Mouse (Mus musculus) small intestine, adult 2 months (tissue): ENCODE measurements around the gene Ext2. TPM values are rescaled to one million over a fixed set of nuclear protein-coding genes. Genes with fewer than 3 reads are reported as not detected.

Experiments used
- H3K27ac ChIP-seq: fragments of 200-500 bp; 2 replicates; pipeline ENCODE4 v1.5.1; 2012; ENCODE audit warnings: low read depth, low read length, control low read depth, inconsistent platforms; ENCODE audit not compliant: insufficient read depth
- H3K27me3 ChIP-seq: fragments of 200-500 bp; 2 replicates; pipeline ENCODE4 v1.6.1; 2012; ENCODE audit warnings: mild to moderate bottlenecking, moderate library complexity, low read length, inconsistent platforms; ENCODE audit not compliant: control insufficient read depth, insufficient read depth
- H3K36me3 ChIP-seq: fragments of 200-500 bp; 2 replicates; pipeline ENCODE4 v1.6.1; 2012; ENCODE audit warnings: mild to moderate bottlenecking, low read length, control low read depth, inconsistent platforms; ENCODE audit not compliant: control insufficient read depth, insufficient read depth
- H3K4me1 ChIP-seq: fragments of 200-500 bp; 2 replicates; pipeline ENCODE4 v1.6.1; 2012; ENCODE audit warnings: low read length, inconsistent platforms, mixed read lengths; ENCODE audit not compliant: control insufficient read depth, insufficient read depth, insufficient read length
- H3K4me3 ChIP-seq: fragments of 200-500 bp; 2 replicates; pipeline ENCODE4 v1.5.1; 2012; ENCODE audit warnings: low read depth, mild to moderate bottlenecking, control low read depth, inconsistent platforms, low read length, moderate library complexity
- CTCF ChIP-seq: fragments of 200-500 bp; IDR thresholded peaks from 2 replicates; pipeline ENCODE4 v1.5.1; 2012; ENCODE audit warnings: low read depth, mild to moderate bottlenecking, control low read depth, inconsistent platforms, low read length, moderate library complexity, mixed read lengths; ENCODE audit not compliant: insufficient replicate concordance, insufficient read length; ENCODE audit errors: extremely low read depth
- POLR2A ChIP-seq: fragments of 200-500 bp; IDR thresholded peaks from 2 replicates; pipeline ENCODE4 v1.6.1; 2012; ENCODE audit warnings: low read depth, mild to moderate bottlenecking, control low read depth, inconsistent platforms, low read length, moderate library complexity
- WGBS: fragments of 180-500 bp; shearing (Covaris S2); methylation state at CpG from one replicate; pipeline ENCODE4 v1.1.7; 2018; 5-methylcytosine and 5-hydroxymethylcytosine counted together
- polyA plus RNA-seq: library from polyadenylated mRNA; depleted of rRNA; stranded (reverse); fragments of >200 nt; gene quantifications from 2 replicates; pipeline ENCODE4 v1.2.3, GENCODE M21; 2012

Gene Ext2
- polyA plus RNA-seq, 1 experiment: 28.6 TPM

- H3K4me1 ChIP-seq: no peaks in the 10 kb centered on the region
- no peaks in the 10 kb centered on the region; the same call in none of the 2 replicates for H3K36me3 ChIP-seq
- H3K4me3 ChIP-seq: no peak overlapping the region
- TF ChIP-seq POLR2A (no peak), CTCF (no peak)
- H3K27ac ChIP-seq: no peak overlapping the region
- no peaks in the 10 kb centered on the region for H3K27me3 ChIP-seq
Observed at GRCm38 (mm10) chr2:93713267-93713666, 109.1 kb downstream of the Ext2 start.

GRCm38 (mm10) chr2:93711460-93711859 lies 110.9 kb downstream of the Ext2 start:
- H3K27me3 ChIP-seq: no peaks in the 10 kb centered on the region
- WGBS: 92% methylated on average over 3 of the region's 3 CpGs
- H3K36me3 ChIP-seq: no peaks in the 10 kb centered on the region; the same call in none of the 2 replicates
- H3K4me1 ChIP-seq: no peaks in the 10 kb centered on the region
- no peak overlapping the region for H3K27ac ChIP-seq
- no peak for TF ChIP-seq CTCF
- TF ChIP-seq POLR2A: no peak
- no peak overlapping the region for H3K4me3 ChIP-seq

GRCm38 (mm10) chr2:93709696-93710095 lies 112.7 kb downstream of the Ext2 start:
- TF ChIP-seq POLR2A: no peak
- no peak for TF ChIP-seq CTCF
- 43% methylated on average over 3 of the region's 3 CpGs for WGBS
- Histone ChIP-seq H3K4me3 (no peak overlapping the region), H3K27ac (no peak overlapping the region), H3K4me1 (no peaks in the 10 kb centered on the region), H3K36me3 (peaks cover 3% of the 10 kb centered on the region; the same call in 1 of the 2 replicates), H3K27me3 (no peaks in the 10 kb centered on the region)

GRCm38 (mm10) chr2:93709241-93709640 lies 113.1 kb downstream of the Ext2 start:
- no peak for TF ChIP-seq CTCF
- no peak for TF ChIP-seq POLR2A
- H3K27me3 ChIP-seq: no peaks in the 10 kb centered on the region
- H3K36me3 ChIP-seq: peaks cover 3% of the 10 kb centered on the region; the same call in 1 of the 2 replicates
- no peaks in the 10 kb centered on the region for H3K4me1 ChIP-seq
- no peak overlapping the region for H3K27ac ChIP-seq
- H3K4me3 ChIP-seq: no peak overlapping the region
- WGBS: 93% methylated on average over 6 of the region's 6 CpGs

GRCm38 (mm10) chr2:93706825-93707224 lies 115.5 kb downstream of the Ext2 start:
- WGBS: 91% methylated on average over 3 of the region's 3 CpGs
- no peaks in the 10 kb centered on the region for H3K4me1 ChIP-seq
- H3K27me3 ChIP-seq: no peaks in the 10 kb centered on the region
- TF ChIP-seq CTCF (no peak), POLR2A (no peak)
- no peak overlapping the region for H3K27ac ChIP-seq
- no peak overlapping the region for H3K4me3 ChIP-seq
- H3K36me3 ChIP-seq: peaks cover 12% of the 10 kb centered on the region

GRCm38 (mm10) chr2:93706407-93706806 lies 116.0 kb downstream of the Ext2 start:
- Histone ChIP-seq H3K4me3 (no peak overlapping the region), H3K27ac (no peak overlapping the region), H3K4me1 (no peaks in the 10 kb centered on the region), H3K27me3 (no peaks in the 10 kb centered on the region), H3K36me3 (peaks cover 12% of the 10 kb centered on the region)
- WGBS: 90% methylated on average over 2 of the region's 2 CpGs
- no peak for TF ChIP-seq CTCF
- TF ChIP-seq POLR2A: no peak

GRCm38 (mm10) chr2:93704195-93704594 lies 118.2 kb downstream of the Ext2 start:
- H3K4me3 ChIP-seq: no peak overlapping the region
- no peaks in the 10 kb centered on the region for H3K4me1 ChIP-seq
- H3K27ac ChIP-seq: no peak overlapping the region
- WGBS: 86% methylated on average over 4 of the region's 4 CpGs
- TF ChIP-seq POLR2A: no peak
- H3K36me3 ChIP-seq: peaks cover 12% of the 10 kb centered on the region
- no peaks in the 10 kb centered on the region for H3K27me3 ChIP-seq
